Mouse (Mus musculus) forebrain, embryonic 16.5 days (tissue): Measurements from ENCODE around the gene Rasl2-9. TPM values are rescaled to one million over a fixed set of nuclear protein-coding genes. Genes with fewer than 3 reads are reported as not detected.
A peak's percentile ranks its signal among the peaks of the same experiment; 100 is the strongest.
"Not testable (repeated sequence)": the region's sequence is repeated elsewhere in the genome, so short reads cannot be mapped to it uniquely, and the experiment has no call there.

Source experiments
- ATAC-seq: fragments of 200-750 bp; cut with Nextera tagmentation; 2 replicates; pipeline ENCODE4 v1.8.0; 2017; ENCODE audit warnings: mild to moderate bottlenecking, moderate library complexity
- H3K27ac ChIP-seq: fragments of 300-500 bp; sonication (generic); 2 replicates; pipeline ENCODE4 v1.5.1; 2014; ENCODE audit warnings: low read length, control low read depth
- H3K27me3 ChIP-seq: fragments of 300-500 bp; sonication (generic); replicated peaks from 2 replicates; pipeline ENCODE4 v1.6.1; 2014; ENCODE audit warnings: low read length; ENCODE audit not compliant: control insufficient read depth, insufficient read depth
- H3K36me3 ChIP-seq: fragments of 300-500 bp; sonication (generic); 2 replicates; pipeline ENCODE4 v1.6.1; 2014; ENCODE audit not compliant: control insufficient read depth, insufficient read depth
- H3K4me1 ChIP-seq: fragments of 300-500 bp; sonication (generic); replicated peaks from 2 replicates; pipeline ENCODE4 v1.6.1; 2014; ENCODE audit warnings: low read length; ENCODE audit not compliant: control insufficient read depth, insufficient read depth
- H3K4me2 ChIP-seq: fragments of 300-500 bp; sonication (generic); 2 replicates; pipeline ENCODE4 v1.6.1; 2014; ENCODE audit warnings: mild to moderate bottlenecking, low read length, control low read depth
- H3K4me3 ChIP-seq: fragments of 300-500 bp; sonication (generic); replicated peaks from 2 replicates; pipeline ENCODE4 v1.5.1; 2014; ENCODE audit warnings: mild to moderate bottlenecking, low read length, control low read depth
- H3K9ac ChIP-seq: fragments of 300-500 bp; sonication (generic); replicated peaks from 2 replicates; pipeline ENCODE4 v1.6.1; 2014; ENCODE audit warnings: low read depth, low read length, control low read depth
- H3K9me3 ChIP-seq: fragments of 300-500 bp; sonication (generic); 2 replicates; pipeline ENCODE4 v1.6.1; 2016; ENCODE audit warnings: low read length; ENCODE audit not compliant: control insufficient read depth
- WGBS: fragments of 180-500 bp; shearing (Covaris S2); extraction: QIAGEN DNeasy Blood & Tissue Kit; methylation state at CpG from one replicate; pipeline ENCODE4 v1.1.7; 2014; 5-methylcytosine and 5-hydroxymethylcytosine counted together
- polyA plus RNA-seq: library from polyadenylated mRNA; unstranded; fragments of >200 nt; fragmentation: Nextera tagmentation; extraction: Ambion mirVana; gene quantifications from 2 replicates; pipeline ENCODE4 v1.2.1, GENCODE M21; 2015

Gene Rasl2-9
- polyA plus RNA-seq, result 0.32 TPM in 1 of 2 replicates, not detected in the other

DNA sequence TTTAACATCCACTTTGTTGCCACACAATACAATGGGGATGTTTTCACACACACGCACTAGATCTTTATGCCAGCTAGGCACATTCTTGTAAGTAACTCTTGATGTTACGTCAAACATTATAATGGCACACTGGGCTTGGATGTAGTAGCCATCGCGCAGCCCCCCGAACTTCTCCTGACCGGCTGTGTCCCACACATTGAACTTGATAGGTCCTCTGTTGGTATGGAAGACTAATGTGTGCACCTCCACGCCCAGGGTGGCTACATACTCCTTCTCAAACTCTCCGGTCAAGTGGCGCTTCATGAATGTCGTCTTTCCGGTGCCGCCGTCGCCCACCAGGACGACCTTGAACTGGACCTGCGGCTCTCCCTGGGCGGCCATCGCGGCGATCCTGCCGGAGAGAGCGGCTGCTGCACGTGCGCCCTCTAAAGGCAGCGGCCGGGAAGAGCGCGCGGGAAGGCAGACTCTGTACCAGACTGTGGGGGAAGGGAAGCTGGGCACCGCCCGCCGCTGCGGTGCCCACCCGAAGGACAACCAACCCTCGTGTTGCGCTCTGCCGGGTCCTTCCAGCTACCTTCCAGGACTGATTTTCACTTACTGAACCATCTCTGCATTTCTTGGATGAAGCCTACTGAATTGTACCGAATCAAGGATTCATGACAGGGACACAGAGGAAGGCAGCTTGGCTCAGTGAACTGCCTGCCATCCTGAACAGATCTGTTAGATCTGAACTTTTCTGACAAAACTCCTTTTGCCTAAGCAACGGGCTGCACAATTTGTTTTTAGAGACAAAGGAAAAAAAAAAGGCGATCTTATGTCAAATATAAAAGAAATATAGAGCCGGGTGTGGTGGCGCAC lies at the start of gene Rasl2-9:
Gene Rasl2-9 (minus strand): TSS at position 402 of the 858 bp plus-strand sequence.
- H3K27ac ChIP-seq, result no peak within 1 kb of the TSS
- H3K27me3 ChIP-seq, result no peaks in the 10 kb centered on the region
- peak within 1 kb of the TSS; percentile 68 for H3K4me2 ChIP-seq
- peak within 1 kb of the TSS; percentile 44 for H3K4me3 ChIP-seq
- no peaks in the 10 kb centered on the region for H3K9me3 ChIP-seq
- 17% methylated on average over 42 of the region's 42 CpGs for WGBS
- ATAC-seq, result peak; percentile 85
- no peaks in the 10 kb centered on the region for H3K36me3 ChIP-seq
- H3K9ac ChIP-seq, result peak within 1 kb of the TSS; percentile 59
- H3K4me1 ChIP-seq, result 0 out of 2 replicates have a peak, but pooled peaks cover 3% of the 10 kb centered on the region

DNA sequence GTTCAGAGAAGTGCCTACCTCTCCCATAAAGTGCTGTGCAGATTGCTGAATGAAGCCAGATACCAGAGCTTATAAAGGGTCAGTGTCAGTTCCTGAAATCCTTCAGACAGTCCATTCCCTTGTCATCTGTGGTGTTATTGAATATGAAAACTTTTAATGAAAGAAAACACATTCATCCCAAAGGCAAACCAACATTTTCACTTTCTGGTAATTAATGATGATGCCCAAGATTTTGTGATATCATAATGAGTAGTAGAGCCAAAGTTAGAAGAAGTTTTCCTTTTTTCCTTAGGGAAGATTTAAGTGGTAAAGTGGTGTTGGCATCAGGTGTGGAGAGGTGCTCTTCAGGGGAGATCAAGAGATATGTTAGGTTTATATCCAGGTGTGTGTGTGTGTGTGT lies 23.8 kb upstream of the Rasl2-9 start, which contains the start of gene Vmn1r55:
Gene Vmn1r55 (minus strand): TSS at position 101 of the 400 bp plus-strand sequence.
- H3K36me3 ChIP-seq, H3K27ac ChIP-seq, H3K4me1 ChIP-seq, H3K4me2 ChIP-seq, H3K27me3 ChIP-seq, H3K4me3 ChIP-seq, H3K9me3 ChIP-seq, H3K9ac ChIP-seq, ATAC-seq: not testable (repeated sequence)

DNA sequence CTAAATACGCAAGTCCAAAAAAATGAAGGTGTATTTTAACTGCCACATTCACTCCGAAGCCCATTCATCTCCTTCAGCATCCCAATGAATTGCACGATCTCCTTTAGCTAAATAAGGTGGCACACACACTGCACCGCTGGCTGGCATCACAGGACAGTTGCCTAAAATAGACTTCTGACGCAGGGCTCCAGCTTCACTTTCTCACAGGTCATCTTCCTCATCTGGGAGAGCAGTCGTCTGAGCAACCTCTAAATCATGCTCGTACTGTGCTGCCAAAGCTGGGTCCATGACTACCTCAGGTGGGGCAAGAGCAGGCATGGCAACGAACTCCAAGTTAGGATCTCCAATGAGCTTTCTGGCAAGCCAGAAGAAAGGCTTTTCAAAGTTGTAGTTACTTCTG lies 672 bp downstream of the Rasl2-9 start:
- H3K4me1 ChIP-seq, result 0 out of 2 replicates have a peak, but pooled peaks cover 3% of the 10 kb centered on the region
- no peaks in the 10 kb centered on the region for H3K36me3 ChIP-seq
- H3K4me2 ChIP-seq, result no peak overlapping the region
- WGBS, result 88% methylated on average over 8 of the region's 8 CpGs
- H3K9ac ChIP-seq, result no peak overlapping the region
- no peak overlapping the region for H3K4me3 ChIP-seq
- no peak overlapping the region for H3K27ac ChIP-seq
- ATAC-seq, result no peak
- no peaks in the 10 kb centered on the region for H3K27me3 ChIP-seq
- no peaks in the 10 kb centered on the region for H3K9me3 ChIP-seq

DNA sequence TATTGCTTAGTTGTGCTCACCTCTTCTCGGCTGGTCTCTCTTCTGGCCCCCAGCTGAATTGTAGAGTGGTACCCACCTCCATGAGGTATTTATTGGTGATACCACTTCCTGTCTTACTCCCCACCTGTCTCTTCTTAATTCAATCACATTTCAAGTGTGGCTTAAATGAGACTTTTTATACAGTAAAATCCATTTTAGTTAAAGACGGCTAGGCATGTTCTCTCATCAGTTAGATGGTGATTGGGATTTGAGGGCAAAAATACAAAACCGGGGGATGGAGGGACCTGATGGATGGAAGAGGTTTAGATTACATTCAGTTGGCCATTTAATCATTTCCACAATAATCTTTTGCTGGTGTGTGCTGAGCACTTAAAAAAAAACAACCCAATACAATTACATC lies 8.9 kb downstream of the Rasl2-9 start, which contains the start of gene Rfpl4:
Gene Rfpl4 (minus strand): TSS at position 101 of the 400 bp plus-strand sequence.
- Histone ChIP-seq H3K27me3 (no peaks in the 10 kb centered on the region), H3K4me3 (no peak within 1 kb of the TSS), H3K36me3 (no peaks in the 10 kb centered on the region), H3K4me1 (no peaks in the 10 kb centered on the region), H3K27ac (no peak within 1 kb of the TSS), H3K9me3 (no peaks in the 10 kb centered on the region), H3K9ac (no peak within 1 kb of the TSS), H3K4me2 (no peak within 1 kb of the TSS)
- 87% methylated on average over 3 of the region's 3 CpGs for WGBS
- ATAC-seq, result no peak

DNA sequence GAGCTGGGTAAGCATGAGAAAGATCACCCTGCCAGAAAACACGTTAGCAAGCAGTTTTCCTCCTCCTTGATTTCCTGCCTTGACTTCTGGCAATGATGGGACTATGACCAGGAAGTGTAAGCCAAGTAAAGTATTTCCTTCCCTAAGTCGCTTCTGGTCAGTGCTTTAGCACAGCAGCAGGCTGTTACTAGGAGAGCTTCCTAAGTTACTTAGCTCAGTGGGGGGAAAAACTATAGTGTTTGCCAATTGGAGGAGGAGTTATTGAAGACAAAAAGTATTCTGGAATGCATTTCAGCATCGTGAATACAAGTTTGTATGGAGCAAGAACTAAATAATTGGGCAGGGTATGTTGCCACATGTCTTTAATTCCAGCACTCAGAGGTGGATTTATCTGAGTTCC lies 13.0 kb downstream of the Rasl2-9 start:
- Histone ChIP-seq H3K4me3 (no peak overlapping the region), H3K4me2 (no peak overlapping the region), H3K4me1 (no peaks in the 10 kb centered on the region), H3K9ac (no peak overlapping the region), H3K9me3 (peaks cover 3% of the 10 kb centered on the region; the same call in 1 of the 2 replicates), H3K27me3 (no peaks in the 10 kb centered on the region), H3K27ac (no peak overlapping the region), H3K36me3 (no peaks in the 10 kb centered on the region)
- 45% methylated on average over 3 of the region's 3 CpGs for WGBS
- no peak for ATAC-seq

DNA sequence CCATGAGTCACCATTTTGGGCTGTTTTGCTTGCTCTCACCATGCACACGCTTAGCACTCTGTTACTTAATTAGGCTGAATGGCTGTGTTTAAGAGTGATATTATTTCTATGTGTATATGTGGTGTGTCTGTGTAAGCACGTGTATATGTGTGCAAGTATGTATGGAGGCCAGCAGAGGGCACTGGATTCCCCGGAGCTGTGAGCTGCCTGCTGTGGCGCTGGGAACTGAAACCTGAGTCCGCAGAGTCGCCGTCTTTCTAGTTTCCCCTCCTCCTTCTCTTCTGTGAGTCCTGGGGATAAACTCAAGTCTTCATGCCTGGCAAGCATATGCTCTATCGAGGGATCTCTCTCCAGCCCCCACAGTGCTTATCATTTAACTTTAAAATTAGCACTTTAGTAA lies 16.4 kb downstream of the Rasl2-9 start:
- peaks cover 3% of the 10 kb centered on the region; the same call in 1 of the 2 replicates for H3K9me3 ChIP-seq
- no peak overlapping the region for H3K27ac ChIP-seq
- H3K27me3 ChIP-seq, result no peaks in the 10 kb centered on the region
- no peak overlapping the region for H3K4me2 ChIP-seq
- H3K4me1 ChIP-seq, result no peaks in the 10 kb centered on the region
- no peak overlapping the region for H3K4me3 ChIP-seq
- WGBS, result 86% methylated on average over 8 of the region's 8 CpGs
- no peak overlapping the region for H3K9ac ChIP-seq
- no peaks in the 10 kb centered on the region for H3K36me3 ChIP-seq
- ATAC-seq, result no peak

DNA sequence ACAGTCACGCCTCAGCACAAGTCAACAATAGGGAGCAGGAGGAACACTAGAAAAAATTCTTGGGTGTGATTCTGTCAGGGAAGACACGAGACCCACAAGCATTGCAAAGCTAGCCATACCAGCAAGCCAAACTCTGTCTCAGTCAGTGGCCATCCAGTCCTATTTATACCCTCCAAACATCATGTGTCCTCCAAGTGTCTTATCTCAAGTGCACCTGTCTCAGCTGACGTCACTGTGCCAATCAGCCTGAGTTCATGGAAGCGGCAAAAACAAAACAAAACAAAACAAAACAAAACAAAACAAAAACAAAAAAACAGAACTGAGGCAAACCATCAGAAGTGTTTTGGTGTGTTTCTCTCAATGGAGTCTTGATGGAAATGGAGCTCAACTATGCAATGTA lies 17.5 kb downstream of the Rasl2-9 start:
- no peak overlapping the region for H3K4me2 ChIP-seq
- H3K9me3 ChIP-seq, result peaks cover 3% of the 10 kb centered on the region; the same call in 1 of the 2 replicates
- 85% methylated on average over 4 of the region's 4 CpGs for WGBS
- no peak overlapping the region for H3K4me3 ChIP-seq
- ATAC-seq, result no peak
- H3K36me3 ChIP-seq, result no peaks in the 10 kb centered on the region
- H3K27me3 ChIP-seq, result no peaks in the 10 kb centered on the region
- H3K9ac ChIP-seq, result no peak overlapping the region
- no peaks in the 10 kb centered on the region for H3K4me1 ChIP-seq
- no peak overlapping the region for H3K27ac ChIP-seq

DNA sequence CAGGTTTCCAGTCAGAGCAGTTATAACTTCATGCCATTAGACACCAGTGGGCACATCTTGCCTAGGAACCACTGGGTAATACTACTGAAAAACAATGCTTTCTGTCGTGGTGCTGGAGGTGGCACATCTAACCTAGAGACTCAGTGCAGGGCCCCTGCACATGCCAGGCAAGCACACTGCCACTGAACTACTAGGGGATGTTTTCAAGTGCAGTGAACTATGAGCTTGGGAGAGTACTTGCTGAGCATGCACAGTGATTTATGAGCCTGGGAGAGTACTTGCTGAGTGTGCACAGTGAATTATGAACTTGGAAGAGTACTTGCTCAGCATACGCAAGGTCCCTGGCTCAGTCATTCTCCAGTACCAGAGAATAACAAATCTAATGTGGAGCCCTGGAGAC lies 23.2 kb downstream of the Rasl2-9 start:
- no peak for ATAC-seq
- H3K4me1 ChIP-seq, result no peaks in the 10 kb centered on the region
- H3K9ac ChIP-seq, result no peak overlapping the region
- H3K27ac ChIP-seq, result no peak overlapping the region
- no peaks in the 10 kb centered on the region for H3K27me3 ChIP-seq
- H3K36me3 ChIP-seq, result peaks cover 11% of the 10 kb centered on the region; the same call in 1 of the 2 replicates
- WGBS, result 81% methylated on average over 2 of the region's 2 CpGs
- H3K4me3 ChIP-seq, result no peak overlapping the region
- no peak overlapping the region for H3K4me2 ChIP-seq
- H3K9me3 ChIP-seq, result no peaks in the 10 kb centered on the region

DNA sequence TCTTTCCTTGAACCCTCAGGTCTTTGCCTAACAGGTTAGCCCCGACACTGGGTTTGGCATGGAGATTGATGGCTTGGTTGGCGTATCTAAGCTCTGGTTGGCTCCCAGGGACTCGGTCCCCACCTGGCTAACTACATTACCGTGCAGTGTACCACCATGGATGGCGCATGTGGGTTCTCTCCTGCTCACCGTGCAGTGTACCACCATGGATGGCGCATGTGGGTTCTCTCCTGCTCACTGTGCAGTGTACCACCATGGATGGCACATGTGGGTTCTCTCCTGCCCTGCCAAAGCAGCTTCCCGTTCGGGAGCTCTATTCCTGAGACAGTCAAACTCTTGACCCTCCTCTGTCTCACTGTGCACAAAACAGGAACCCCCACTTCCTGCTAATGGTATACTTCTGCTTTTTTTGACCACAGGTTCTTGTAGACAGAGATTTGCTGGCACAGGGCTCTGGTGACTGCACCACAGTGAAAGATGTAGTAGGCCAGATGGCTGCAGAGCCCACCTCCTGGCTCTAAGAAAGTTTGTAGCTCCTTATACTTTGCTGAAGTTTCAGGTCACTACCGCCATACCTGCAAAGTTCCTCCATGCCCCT lies 24.6 kb downstream of the Rasl2-9 start:
- WGBS, result 94% methylated on average over 10 of the region's 10 CpGs
- no peak for ATAC-seq
- no peak overlapping the region for H3K4me2 ChIP-seq

More for the DNA sequence above, 24.6 kb downstream of the Rasl2-9 start:
- Histone ChIP-seq H3K36me3 (peaks cover 14% of the 10 kb centered on the region; the same call in 1 of the 2 replicates), H3K27me3 (no peaks in the 10 kb centered on the region), H3K9me3 (no peaks in the 10 kb centered on the region), H3K9ac (no peak overlapping the region), H3K27ac (no peak overlapping the region), H3K4me3 (no peak overlapping the region), H3K4me1 (no peaks in the 10 kb centered on the region)
